Mouse (Mus musculus): ENCODE measurements around the gene Slc6a2.

DNA sequence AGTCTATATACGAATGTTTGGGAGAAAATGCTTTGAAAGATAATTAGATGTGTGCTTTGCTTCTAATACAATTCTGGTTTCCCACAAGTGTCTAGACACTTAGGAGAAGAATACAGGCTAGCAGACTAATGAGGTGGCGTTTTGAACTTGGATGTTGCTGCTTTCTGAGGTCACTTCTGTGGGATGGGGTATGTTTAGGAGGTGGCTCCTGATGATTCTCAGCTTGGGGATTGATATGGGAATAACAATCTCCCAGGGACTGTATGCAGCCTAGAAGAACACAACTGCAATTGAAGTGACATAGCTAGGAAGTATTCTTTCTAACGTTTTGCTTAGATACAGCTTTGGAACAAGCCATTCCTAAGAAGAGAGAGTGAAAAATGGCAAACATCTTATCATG is 22.6 kb downstream of the Slc6a2 start:
- TF ChIP-seq CTCF (conservative IDR thresholded peaks at IDR 0.05; ENCODE audit: insufficient read depth, insufficient read length, low read depth, low read length) = no peak
- no peak for TF ChIP-seq POLR2A (IDR thresholded peaks at IDR 0.05; ENCODE audit: low read depth, low read length)

All from kidney, adult 2 months (tissue).